ENCODE assay signal across 31 mouse cellular contexts in genomic region chr14:40938380-40938987, GRCm38 (mm10). TPM values are rescaled to one million over a fixed set of nuclear protein-coding genes. Genes with fewer than 3 reads are reported as not detected.
DNase-seq lines count a peak whose midpoint lies in the region; ATAC-seq and TF ChIP-seq lines count a peak whose summit lies in the region.
"Had no signal": no experiment of that assay in that cellular context is flagged by ENCODE, and none has a peak within 500 bp of the region (broad histone marks: within the 10 kb centered on the region; RNA-seq: fewer than 3 reads in every experiment).

No protein-coding gene starts in this region.

- H3K27ac ChIP-seq in forebrain, embryonic 14.5 days (ENCODE audit: low read depth, low read length): peak overlapping the region; percentile 55; the same call in 1 of the 2 replicates
- H3K27ac ChIP-seq in forebrain, embryonic 11.5 days (ENCODE audit: low read depth, low read length): no peak overlapping the region
- H3K27ac ChIP-seq in limb, embryonic 14.5 days (replicated peaks; ENCODE audit: low read depth, low read length): no peak overlapping the region
- H3K27ac ChIP-seq: hindbrain, embryonic 12.5 days; hindbrain, postnatal 0 days; left cerebral cortex, adult 2 months; limb, embryonic 15.5 days; liver, embryonic 13.5 days; midbrain, embryonic 13.5 days; stomach, postnatal 0 days had no signal

- no peak overlapping the region for H3K9ac ChIP-seq in forebrain, embryonic 14.5 days (ENCODE audit: low read length)
- H3K9ac ChIP-seq in forebrain, embryonic 11.5 days (ENCODE audit: low read length): no peak overlapping the region
- no peak overlapping the region for H3K9ac ChIP-seq in limb, embryonic 14.5 days (ENCODE audit: low read depth, low read length, severe bottlenecking)
- H3K9ac ChIP-seq: hindbrain, embryonic 12.5 days; limb, embryonic 15.5 days; liver, embryonic 13.5 days; midbrain, embryonic 13.5 days had no signal

- H3K36me3 ChIP-seq in forebrain, embryonic 14.5 days (ENCODE audit: control insufficient read depth, insufficient read depth, low read length): 0 out of 2 replicates have a peak, but pooled peaks cover 3% of the 10 kb centered on the region
- no peaks in the 10 kb centered on the region for H3K36me3 ChIP-seq in forebrain, embryonic 11.5 days (ENCODE audit: control insufficient read depth, insufficient read depth, low read length)
- no peaks in the 10 kb centered on the region for H3K36me3 ChIP-seq in limb, embryonic 14.5 days (ENCODE audit: control insufficient read depth, insufficient read depth, low read length)
- H3K36me3 ChIP-seq: hindbrain, embryonic 12.5 days; limb, embryonic 15.5 days; midbrain, embryonic 13.5 days had no signal

- no peak overlapping the region for H3K4me2 ChIP-seq in forebrain, embryonic 14.5 days (ENCODE audit: low read length)
- H3K4me2 ChIP-seq in forebrain, embryonic 11.5 days (ENCODE audit: low read depth, low read length, severe bottlenecking): no peak overlapping the region
- H3K4me2 ChIP-seq in limb, embryonic 14.5 days (replicated peaks; ENCODE audit: low read depth, low read length, severe bottlenecking): no peak overlapping the region
- H3K4me2 ChIP-seq: heart, embryonic 11.5 days; hindbrain, embryonic 12.5 days; limb, embryonic 15.5 days; liver, embryonic 13.5 days; midbrain, embryonic 13.5 days had no signal

- H3K4me3 ChIP-seq in forebrain, embryonic 14.5 days (ENCODE audit: low read depth, low read length): no peak overlapping the region
- H3K4me3 ChIP-seq in forebrain, embryonic 11.5 days (ENCODE audit: low read depth, low read length): no peak overlapping the region
- H3K4me3 ChIP-seq in limb, embryonic 14.5 days (replicated peaks; ENCODE audit: low read length): no peak overlapping the region
- H3K4me3 ChIP-seq: hindbrain, embryonic 12.5 days; left cerebral cortex, adult 2 months; limb, embryonic 15.5 days; liver, embryonic 13.5 days; midbrain, embryonic 13.5 days had no signal

- no peak for TF ChIP-seq POLR2A in limb, embryonic 14.5 days (IDR thresholded peaks at IDR 0.05; ENCODE audit: borderline replicate concordance, extremely low read depth, insufficient read depth, insufficient read length)

- ATAC-seq in forebrain, embryonic 14.5 days: peak; percentile 78; the same call in 1 of the 2 replicates
- ATAC-seq in forebrain, embryonic 11.5 days (replicated peaks; ENCODE audit: low FRiP score): no peak
- peak; percentile 54 for ATAC-seq in limb, embryonic 14.5 days (ENCODE audit: low FRiP score, low read depth)
- ATAC-seq: hindbrain, postnatal 0 days; intestine, postnatal 0 days; lung, postnatal 0 days; midbrain, embryonic 13.5 days had no signal

- H3K4me1 ChIP-seq in forebrain, embryonic 14.5 days (ENCODE audit: control insufficient read depth, insufficient read depth, low read length): peaks cover 2% of the 10 kb centered on the region; the same call in 1 of the 2 replicates
- H3K4me1 ChIP-seq in forebrain, embryonic 11.5 days (replicated peaks; ENCODE audit: control insufficient read depth, insufficient read depth, low read length): no peaks in the 10 kb centered on the region
- peaks cover 3% of the 10 kb centered on the region; the same call in 1 of the 2 replicates for H3K4me1 ChIP-seq in limb, embryonic 14.5 days (ENCODE audit: control insufficient read depth, insufficient read depth, low read length)
- H3K4me1 ChIP-seq: midbrain, embryonic 13.5 days had no signal

- H3K27me3 ChIP-seq in forebrain, embryonic 14.5 days (replicated peaks; ENCODE audit: control insufficient read depth, insufficient read depth, low read length): no peaks in the 10 kb centered on the region
- no peaks in the 10 kb centered on the region for H3K27me3 ChIP-seq in forebrain, embryonic 11.5 days (ENCODE audit: control insufficient read depth, insufficient read depth, low read length)
- no peaks in the 10 kb centered on the region for H3K27me3 ChIP-seq in limb, embryonic 14.5 days (ENCODE audit: control insufficient read depth, insufficient read depth, low read length)
- H3K27me3 ChIP-seq: hindbrain, embryonic 12.5 days; limb, embryonic 15.5 days; liver, embryonic 13.5 days; midbrain, embryonic 13.5 days had no signal

- no peaks in the 10 kb centered on the region for H3K9me3 ChIP-seq in forebrain, embryonic 14.5 days (replicated peaks; ENCODE audit: control insufficient read depth, low read length)
- H3K9me3 ChIP-seq in forebrain, embryonic 11.5 days (ENCODE audit: control insufficient read depth, low read length): no peaks in the 10 kb centered on the region
- no peaks in the 10 kb centered on the region for H3K9me3 ChIP-seq in limb, embryonic 14.5 days (ENCODE audit: control insufficient read depth, low read length)
- H3K9me3 ChIP-seq: hindbrain, embryonic 12.5 days; limb, embryonic 15.5 days; liver, embryonic 13.5 days; midbrain, embryonic 13.5 days had no signal

- peak; percentile 66 for DNase-seq in forebrain, embryonic 14.5 days (ENCODE audit: low spot score)
- DNase-seq in forebrain, embryonic 11.5 days (ENCODE audit: low spot score): no peak
- DNase-seq in CD4-positive helper T cell, adult 2 months (ENCODE audit: low read depth, low spot score): peak; percentile 77
- peak; percentile 39 for DNase-seq in MN1 (ENCODE audit: low spot score)
- DNase-seq in limb, embryonic 14.5 days (ENCODE audit: low spot score): no peak
- no peak for DNase-seq in layer of hippocampus, postnatal 25 days (ENCODE audit: extremely low spot score in 1 of 2, low spot score in 1 of 2)
- DNase-seq in lung, postnatal 4 days: no peak
- DNase-seq: adrenal gland, postnatal 10 days; cerebellum, adult 11 months; cerebellum, adult 9-10 months; cerebellum, postnatal 36 days; gastrocnemius, postnatal 14 days; heart, postnatal 36 days; kidney, adult 9 months; kidney, postnatal 10 days; liver, embryonic 13.5 days; lung, adult 18-20 months; right cerebral cortex, adult 18-20 months; spleen, adult 18-20 months; thymus, adult 18-20 months; thymus, postnatal 25 days had no signal

- WGBS in forebrain, embryonic 14.5 days: 78% methylated on average over 11 of the region's 11 CpGs
- 92% methylated on average over 11 of the region's 11 CpGs for WGBS in forebrain, embryonic 11.5 days
- 72% methylated on average over 11 of the region's 11 CpGs for whole genome bisulfite sequencing in limb, embryonic 14.5 days

RNA-seq across cellular contexts. Expression of gene Tspan14, which starts 28.1 kb away (rescaled TPM):
- polyA plus RNA-seq in forebrain, embryonic 14.5 days (2014; fragmentation: Nextera tagmentation; extraction: Ambion mirVana): 101 and 105 TPM in 2 replicates
- polyA plus RNA-seq in forebrain, embryonic 11.5 days (2014; fragmentation: Nextera tagmentation; extraction: Ambion mirVana): 87.8 and 96.1 TPM in 2 replicates
- 75.2 and 81.8 TPM in 2 replicates for polyA plus RNA-seq in limb, embryonic 14.5 days (2012; rRNA removed)
- polyA plus RNA-seq in limb, embryonic 14.5 days (2014; fragmentation: Nextera tagmentation; extraction: Ambion mirVana): 75.5 and 80.0 TPM in 2 replicates
- total RNA-seq in layer of hippocampus, postnatal 25 days (2021): 10 to 100 TPM; 40.9 to 41.0 TPM

RNA-seq across cellular contexts. Expression of gene Sh2d4b, which starts 45.4 kb away (rescaled TPM):
- 1.5 and 1.8 TPM in 2 replicates for polyA plus RNA-seq in forebrain, embryonic 14.5 days (2014; fragmentation: Nextera tagmentation; extraction: Ambion mirVana)
- polyA plus RNA-seq in forebrain, embryonic 11.5 days (2014; fragmentation: Nextera tagmentation; extraction: Ambion mirVana): 0.96 and 1.4 TPM in 2 replicates
- 0.92 and 1.2 TPM in 2 replicates for polyA plus RNA-seq in limb, embryonic 14.5 days (2012; rRNA removed)
- 0.48 and 0.64 TPM in 2 replicates for polyA plus RNA-seq in limb, embryonic 14.5 days (2014; fragmentation: Nextera tagmentation; extraction: Ambion mirVana)
- total RNA-seq in layer of hippocampus, postnatal 25 days (2021): 1 to 10 TPM; 1.7 to 1.8 TPM
- total RNA-seq: granulocyte monocyte progenitor cell, adult 5-6 weeks had no signal
- polyA plus RNA-seq: intestine, postnatal 0 days had no signal

Comparison
In these comparisons a context has a peak if more than half of its experiments do, and no peak if none do; other contexts are left out.
1. DNase-seq: peak in forebrain, embryonic 14.5 days (single experiment), CD4-positive helper T cell, adult 2 months (single experiment) and MN1 (single experiment); none in forebrain, embryonic 11.5 days (single experiment), limb, embryonic 14.5 days (single experiment), layer of hippocampus, postnatal 25 days (0 of 2) and lung, postnatal 4 days (0 of 2).